Mouse (Mus musculus) limb, embryonic 12.5 days (tissue): ENCODE measurements at regions not wholly inside any gene's neighbourhood (a gene's known extent, or its start where the extent isn't known, plus 50 kb on each side); places are given as distances from the start of the nearest gene placed in this dataset.

Experiments
- ATAC-seq: fragments of 200-750 bp; cut with Nextera tagmentation; 2 replicates; pipeline ENCODE4 v1.8.0; 2017; ENCODE audit warnings: low read depth, moderate TSS enrichment; ENCODE audit not compliant: insufficient number of reproducible peaks, insufficient read depth, low FRiP score, low TSS enrichment
- H3K27ac ChIP-seq: fragments of 300-500 bp; sonication (generic); 2 replicates; pipeline ENCODE4 v1.5.1; 2016; ENCODE audit warnings: mild to moderate bottlenecking, moderate library complexity
- H3K27me3 ChIP-seq: fragments of 300-500 bp; sonication (generic); 2 replicates; pipeline ENCODE4 v1.6.1; 2016; ENCODE audit warnings: mild to moderate bottlenecking, moderate library complexity
- H3K36me3 ChIP-seq: fragments of 300-500 bp; sonication (generic); 2 replicates; pipeline ENCODE4 v1.6.1; 2016; ENCODE audit warnings: mild to moderate bottlenecking, moderate library complexity
- H3K4me1 ChIP-seq: fragments of 300-500 bp; sonication (generic); replicated peaks from 2 replicates; pipeline ENCODE4 v1.6.1; 2016
- H3K4me2 ChIP-seq: fragments of 300-500 bp; sonication (generic); 2 replicates; pipeline ENCODE4 v1.6.1; 2016; ENCODE audit warnings: mild to moderate bottlenecking, moderate library complexity
- H3K4me3 ChIP-seq: fragments of 300-500 bp; sonication (generic); replicated peaks from 2 replicates; pipeline ENCODE4 v1.5.1; 2016; ENCODE audit warnings: mild to moderate bottlenecking
- H3K9ac ChIP-seq: fragments of 300-500 bp; sonication (generic); replicated peaks from 2 replicates; pipeline ENCODE4 v1.6.1; 2016; ENCODE audit warnings: mild to moderate bottlenecking, moderate library complexity
- H3K9me3 ChIP-seq: fragments of 300-500 bp; sonication (generic); 2 replicates; pipeline ENCODE4 v1.6.1; 2016; ENCODE audit warnings: mild to moderate bottlenecking, moderate library complexity
- WGBS: fragments of 180-500 bp; shearing (Covaris S2); methylation state at CpG from one replicate; pipeline ENCODE4 v1.1.7; 2016; 5-methylcytosine and 5-hydroxymethylcytosine counted together

DNA sequence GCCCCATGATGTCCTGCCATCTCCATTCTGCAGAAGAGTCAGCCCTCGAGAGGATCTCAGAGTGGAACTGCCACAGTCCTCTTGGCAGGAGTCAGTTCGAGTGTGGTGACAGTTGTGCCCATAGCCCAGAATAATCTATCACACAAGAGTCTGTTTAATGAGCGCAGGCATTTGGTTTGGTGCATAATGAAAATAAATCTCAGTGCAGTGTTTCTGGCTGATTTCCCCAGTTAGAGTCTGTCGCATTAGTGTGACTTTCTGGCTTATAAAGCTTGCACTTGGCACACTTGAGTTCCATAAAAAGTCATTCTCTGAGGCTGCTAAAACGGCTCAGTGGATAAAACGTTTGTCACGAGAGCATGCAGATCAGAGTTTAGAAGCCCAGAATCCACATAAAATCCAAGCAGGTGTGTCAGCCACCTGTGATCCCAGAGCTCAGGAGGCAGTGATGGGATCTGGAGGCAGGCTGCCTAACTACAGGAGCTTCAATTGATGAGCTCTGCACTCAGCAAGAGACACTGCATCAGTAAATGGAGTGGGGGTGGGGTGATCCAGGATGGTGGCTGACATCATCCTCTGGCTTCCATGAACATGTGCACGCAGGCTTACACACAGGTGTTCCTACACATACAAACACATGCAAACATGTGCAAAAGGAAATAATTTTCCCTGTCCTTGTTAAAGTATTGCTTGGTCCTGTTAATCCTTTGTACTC is 578.5 kb downstream of the Plekhb2 start:
- no peak overlapping the region for H3K4me2 ChIP-seq
- no peaks in the 10 kb centered on the region for H3K36me3 ChIP-seq
- no peaks in the 10 kb centered on the region for H3K4me1 ChIP-seq
- no peak for ATAC-seq
- no peak overlapping the region for H3K4me3 ChIP-seq
- H3K9ac ChIP-seq: no peak overlapping the region
- peaks cover 7% of the 10 kb centered on the region; the same call in 1 of the 2 replicates for H3K9me3 ChIP-seq
- WGBS: 71% methylated on average over 8 of the region's 8 CpGs
- no peak overlapping the region for H3K27ac ChIP-seq
- H3K27me3 ChIP-seq: no peaks in the 10 kb centered on the region

DNA sequence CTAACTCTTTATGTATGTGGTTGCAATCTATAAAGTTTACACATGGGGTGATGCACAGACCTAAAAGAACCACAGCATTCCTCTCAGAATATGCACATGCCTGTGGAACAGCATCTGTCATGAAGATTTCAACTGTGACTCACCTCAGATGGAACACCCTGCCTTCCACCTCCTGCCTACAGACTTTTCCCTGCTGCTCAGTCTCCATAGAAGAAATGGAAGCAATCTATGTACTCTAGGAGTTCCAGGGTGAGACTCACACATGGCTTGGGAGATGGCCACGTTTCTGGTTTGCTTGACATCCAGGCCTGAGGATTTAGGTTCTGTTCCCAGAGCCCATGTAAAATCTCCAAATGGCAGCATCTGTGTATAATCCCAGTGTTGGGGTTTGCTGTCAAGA is 579.7 kb downstream of the Plekhb2 start:
- H3K27me3 ChIP-seq: no peaks in the 10 kb centered on the region
- WGBS: 78% methylated on average over 1 of the region's 1 CpGs
- H3K36me3 ChIP-seq: no peaks in the 10 kb centered on the region
- no peak overlapping the region for H3K9ac ChIP-seq
- no peak overlapping the region for H3K4me2 ChIP-seq
- H3K27ac ChIP-seq: no peak overlapping the region
- no peak for ATAC-seq
- peaks cover 7% of the 10 kb centered on the region; the same call in 1 of the 2 replicates for H3K9me3 ChIP-seq
- no peaks in the 10 kb centered on the region for H3K4me1 ChIP-seq
- no peak overlapping the region for H3K4me3 ChIP-seq

DNA sequence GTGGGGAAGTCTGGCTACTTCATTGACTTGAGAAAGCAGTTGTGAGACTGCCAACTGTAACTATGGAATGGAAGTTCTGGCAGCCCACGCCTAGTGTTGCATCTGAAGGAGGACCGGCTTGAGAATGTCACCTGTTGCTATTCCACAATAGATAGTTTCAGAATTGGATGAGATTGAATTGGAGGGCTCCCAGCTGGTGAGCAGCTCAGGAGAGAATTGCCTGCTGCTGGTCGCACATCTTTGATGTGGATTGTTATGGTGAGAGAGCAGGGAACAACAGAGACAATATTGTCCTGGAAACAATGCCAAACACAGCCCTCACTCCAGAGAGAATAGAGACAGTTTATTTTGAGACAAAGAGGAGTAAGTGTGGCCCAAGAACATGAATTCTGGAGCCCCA is 585.9 kb downstream of the Plekhb2 start:
- no peaks in the 10 kb centered on the region for H3K4me1 ChIP-seq
- no peak overlapping the region for H3K9ac ChIP-seq
- H3K4me2 ChIP-seq: no peak overlapping the region
- peaks cover 6% of the 10 kb centered on the region; the same call in 1 of the 2 replicates for H3K9me3 ChIP-seq
- H3K36me3 ChIP-seq: no peaks in the 10 kb centered on the region
- no peaks in the 10 kb centered on the region for H3K27me3 ChIP-seq
- ATAC-seq: no peak
- no peak overlapping the region for H3K27ac ChIP-seq
- no peak overlapping the region for H3K4me3 ChIP-seq
- WGBS: 77% methylated on average over 3 of the region's 3 CpGs

DNA sequence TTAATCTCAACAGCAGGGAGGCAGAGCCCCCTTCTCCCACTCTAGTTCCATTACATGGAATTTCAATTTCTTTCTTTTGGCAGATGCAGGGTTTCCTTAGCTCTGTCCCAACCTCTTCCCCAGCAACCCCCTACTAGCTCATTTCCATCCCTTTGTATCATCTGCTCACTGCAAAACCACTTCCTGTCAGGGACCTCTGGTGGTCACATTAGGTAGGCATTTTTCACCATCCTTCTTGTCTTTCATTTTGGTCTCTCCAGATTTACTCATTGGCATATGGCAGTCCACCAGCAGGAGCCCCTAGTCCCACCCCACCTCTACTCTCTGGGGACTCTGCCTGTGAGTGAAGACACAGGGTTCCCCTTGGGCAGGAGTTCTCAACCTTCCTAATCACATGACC is 597.6 kb downstream of the Plekhb2 start:
- ATAC-seq: no peak
- Histone ChIP-seq H3K4me2 (no peak overlapping the region), H3K9me3 (no peaks in the 10 kb centered on the region), H3K27me3 (no peaks in the 10 kb centered on the region), H3K36me3 (no peaks in the 10 kb centered on the region), H3K4me1 (no peaks in the 10 kb centered on the region), H3K27ac (no peak overlapping the region), H3K4me3 (no peak overlapping the region), H3K9ac (no peak overlapping the region)

DNA sequence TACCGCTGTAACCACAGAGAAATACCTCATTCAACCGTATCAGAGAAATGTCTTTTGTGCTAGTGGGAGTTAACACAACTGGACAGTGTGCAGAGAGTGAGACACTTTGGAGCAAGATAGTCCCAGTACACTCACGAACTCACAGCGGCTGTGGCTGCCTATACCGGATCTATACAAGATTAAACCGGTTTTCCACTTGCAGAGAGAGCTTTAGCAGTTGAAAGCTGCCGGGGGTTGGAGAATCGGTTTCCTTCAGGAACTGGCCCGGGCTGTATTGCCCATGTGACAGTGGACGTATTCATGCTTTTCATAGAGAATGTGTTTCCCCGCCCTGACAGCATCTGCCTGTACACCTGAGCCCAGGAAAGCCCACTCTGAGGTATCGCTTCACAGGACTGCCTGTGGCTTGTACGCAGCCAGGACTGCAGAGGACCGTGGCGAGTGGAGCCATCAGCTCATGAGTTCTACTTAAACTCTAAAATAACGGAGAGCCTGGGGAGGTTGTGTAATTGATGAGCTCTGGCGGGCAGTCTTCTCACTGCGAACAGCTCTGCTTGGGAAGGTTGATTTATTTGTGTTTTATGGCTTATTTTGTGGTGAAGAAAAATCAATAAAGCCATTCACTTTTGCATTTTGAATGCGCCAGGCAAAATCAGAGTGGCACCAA is 602.8 kb downstream of the Plekhb2 start:
- WGBS: 82% methylated on average over 19 of the region's 19 CpGs
- Histone ChIP-seq H3K27ac (no peak overlapping the region), H3K27me3 (no peaks in the 10 kb centered on the region), H3K4me1 (no peaks in the 10 kb centered on the region), H3K4me3 (no peak overlapping the region), H3K9ac (no peak overlapping the region), H3K4me2 (no peak overlapping the region), H3K9me3 (no peaks in the 10 kb centered on the region), H3K36me3 (no peaks in the 10 kb centered on the region)
- ATAC-seq: no peak

DNA sequence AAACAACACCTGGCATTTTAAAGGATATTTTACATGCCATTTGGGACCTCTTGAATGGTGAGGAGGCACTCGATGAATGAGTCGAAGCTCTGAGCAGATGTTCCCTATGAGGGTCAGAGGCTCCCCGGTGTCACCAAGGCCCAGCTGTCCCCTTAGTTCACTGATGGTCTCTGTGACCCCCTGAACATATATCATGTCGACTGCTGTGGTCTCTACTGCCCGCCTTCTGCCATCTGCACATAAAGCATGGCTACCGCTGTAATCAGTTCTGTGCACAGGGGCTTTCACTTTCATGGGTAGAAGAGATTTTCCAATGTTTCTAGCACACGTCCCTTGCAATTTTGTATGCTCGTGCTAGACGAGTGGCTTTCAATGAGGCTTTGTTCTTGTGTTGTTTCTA is 607.8 kb downstream of the Plekhb2 start:
- WGBS: 71% methylated on average over 9 of the region's 9 CpGs
- H3K9me3 ChIP-seq: no peaks in the 10 kb centered on the region
- H3K4me1 ChIP-seq: no peaks in the 10 kb centered on the region
- H3K4me2 ChIP-seq: no peak overlapping the region
- ATAC-seq: no peak
- no peak overlapping the region for H3K9ac ChIP-seq
- no peak overlapping the region for H3K4me3 ChIP-seq
- H3K36me3 ChIP-seq: no peaks in the 10 kb centered on the region
- no peak overlapping the region for H3K27ac ChIP-seq
- no peaks in the 10 kb centered on the region for H3K27me3 ChIP-seq

DNA sequence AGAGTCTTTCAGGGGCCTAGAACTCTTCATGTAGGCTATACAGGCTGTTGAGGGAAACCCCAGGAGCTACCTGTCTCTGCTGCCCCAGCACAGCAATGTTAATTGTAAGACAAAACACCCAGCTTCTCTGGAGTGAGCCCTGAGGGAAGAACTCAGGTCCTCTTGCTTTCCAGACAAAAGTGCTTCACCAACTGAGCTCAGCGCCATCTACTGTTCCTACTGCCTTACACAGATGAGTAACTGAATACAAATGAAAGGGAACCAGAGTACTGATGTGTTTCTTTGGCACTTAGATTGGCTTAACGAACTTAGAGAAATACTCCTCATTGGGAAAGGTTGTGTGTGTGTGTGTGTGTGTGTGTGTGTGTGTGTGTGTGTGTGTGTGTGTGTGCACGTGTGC is 603.1 kb upstream of the Hs6st1 start:
- H3K9ac ChIP-seq: no peak overlapping the region
- no peak for ATAC-seq
- H3K27me3 ChIP-seq: no peaks in the 10 kb centered on the region
- no peak overlapping the region for H3K27ac ChIP-seq
- no peaks in the 10 kb centered on the region for H3K36me3 ChIP-seq
- H3K4me2 ChIP-seq: no peak overlapping the region
- WGBS: 56% methylated on average over 3 of the region's 3 CpGs
- no peaks in the 10 kb centered on the region for H3K9me3 ChIP-seq
- H3K4me1 ChIP-seq: no peaks in the 10 kb centered on the region
- no peak overlapping the region for H3K4me3 ChIP-seq

DNA sequence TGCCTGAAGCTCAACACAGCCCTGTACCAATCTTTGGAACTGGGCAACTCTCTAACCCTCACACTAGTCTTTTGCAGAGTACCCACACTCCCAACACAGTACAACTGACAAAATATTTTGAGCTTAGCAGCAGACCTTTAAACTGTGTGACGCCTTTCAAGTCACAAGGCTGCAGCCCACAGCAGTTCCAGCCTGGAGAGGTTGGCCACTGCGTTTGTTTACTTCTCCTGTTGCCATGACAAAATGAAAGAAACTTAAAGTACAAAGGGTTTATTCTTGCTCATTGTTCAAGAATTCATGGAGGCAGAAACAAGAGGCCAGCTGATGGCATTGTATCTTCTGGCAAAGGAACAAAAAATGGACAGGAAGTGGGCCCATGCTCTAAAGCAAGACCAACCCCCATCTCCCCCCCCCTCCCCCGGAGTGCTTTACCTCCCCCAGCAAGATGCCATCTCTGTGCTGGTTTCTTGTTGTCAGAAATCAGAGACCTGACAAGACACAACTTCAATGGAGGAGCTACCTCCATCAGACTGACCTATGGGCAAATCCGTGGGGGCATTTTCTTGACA is 598.9 kb upstream of the Hs6st1 start:
- H3K9ac ChIP-seq: no peak overlapping the region
- H3K27me3 ChIP-seq: no peaks in the 10 kb centered on the region
- no peak overlapping the region for H3K4me2 ChIP-seq
- H3K9me3 ChIP-seq: peaks cover 14% of the 10 kb centered on the region
- no peak overlapping the region for H3K27ac ChIP-seq
- no peak for ATAC-seq
- H3K4me1 ChIP-seq: no peaks in the 10 kb centered on the region
- no peak overlapping the region for H3K4me3 ChIP-seq
- 76% methylated on average over 4 of the region's 4 CpGs for WGBS
- H3K36me3 ChIP-seq: no peaks in the 10 kb centered on the region

DNA sequence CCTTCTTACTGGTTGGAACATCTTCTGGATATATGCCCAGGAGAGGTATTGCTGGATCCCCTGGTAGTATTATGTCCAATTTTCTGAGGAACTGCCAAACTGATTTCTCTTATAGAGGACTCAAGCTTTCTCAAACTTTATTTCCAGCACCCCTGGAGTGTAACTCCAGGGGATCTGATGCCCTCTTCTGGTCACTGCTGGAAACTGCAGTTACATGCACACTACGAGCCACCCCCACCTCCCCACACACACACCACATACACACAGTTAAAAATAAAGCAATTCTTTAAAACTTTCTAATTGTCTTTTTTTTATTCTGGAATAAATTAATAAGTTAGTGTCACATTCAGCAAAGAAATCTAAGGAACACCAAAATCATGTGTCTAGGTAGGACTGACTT is 589.9 kb upstream of the Hs6st1 start:
- H3K4me3 ChIP-seq: no peak overlapping the region
- ATAC-seq: no peak
- H3K36me3 ChIP-seq: no peaks in the 10 kb centered on the region
- H3K4me1 ChIP-seq: no peaks in the 10 kb centered on the region
- H3K4me2 ChIP-seq: no peak overlapping the region
- H3K9me3 ChIP-seq: peaks cover 21% of the 10 kb centered on the region
- no peaks in the 10 kb centered on the region; the same call in 1 of the 2 replicates for H3K27me3 ChIP-seq
- H3K9ac ChIP-seq: no peak overlapping the region
- 95% methylated on average over 1 of the region's 1 CpGs for WGBS
- H3K27ac ChIP-seq: no peak overlapping the region

DNA sequence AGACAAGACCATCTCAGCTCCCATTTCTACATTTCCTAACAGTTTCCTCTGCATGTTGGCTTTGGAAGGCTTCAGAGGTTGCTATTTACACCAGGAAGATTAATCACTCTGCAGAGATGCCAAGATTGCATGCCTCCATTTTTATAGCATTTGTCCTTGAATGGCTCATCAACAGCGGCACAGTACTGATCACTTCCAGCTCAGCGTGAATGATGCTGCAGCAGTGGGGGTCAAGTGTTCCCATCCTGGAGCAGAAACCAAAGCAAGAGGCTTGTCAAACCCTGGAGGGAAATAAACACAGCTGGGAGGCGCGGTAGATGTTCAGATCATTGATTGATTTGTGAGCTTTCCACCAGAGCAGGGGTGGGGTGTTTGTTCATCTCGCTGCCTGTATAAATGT is 572.2 kb upstream of the Hs6st1 start:
- 76% methylated on average over 5 of the region's 5 CpGs for WGBS
- no peaks in the 10 kb centered on the region for H3K9me3 ChIP-seq
- H3K27me3 ChIP-seq: no peaks in the 10 kb centered on the region
- H3K4me2 ChIP-seq: no peak overlapping the region
- no peak overlapping the region for H3K9ac ChIP-seq
- H3K4me3 ChIP-seq: no peak overlapping the region
- ATAC-seq: no peak
- H3K27ac ChIP-seq: no peak overlapping the region
- no peaks in the 10 kb centered on the region for H3K4me1 ChIP-seq
- no peaks in the 10 kb centered on the region for H3K36me3 ChIP-seq

DNA sequence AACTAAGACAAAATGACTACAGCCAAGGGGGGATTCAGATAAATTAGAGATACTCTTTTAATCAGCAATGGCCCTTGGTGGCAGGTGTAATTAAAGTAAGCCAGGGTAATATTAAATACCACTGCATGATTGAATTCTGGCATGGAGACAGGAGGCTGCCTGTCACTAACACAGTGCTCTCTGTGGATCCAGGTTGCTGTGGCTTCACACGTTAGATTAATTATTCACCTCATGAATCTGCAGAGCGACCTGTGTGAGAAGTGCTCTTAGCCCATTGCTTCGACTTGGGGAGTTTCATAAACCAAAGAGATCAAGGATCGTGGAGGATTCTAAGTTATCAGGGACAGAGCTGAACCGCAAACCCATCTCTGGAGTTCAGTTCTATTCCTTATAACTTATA is 545.2 kb upstream of the Hs6st1 start:
- H3K27ac ChIP-seq: no peak overlapping the region
- H3K4me1 ChIP-seq: peaks cover 12% of the 10 kb centered on the region
- no peak overlapping the region for H3K9ac ChIP-seq
- no peaks in the 10 kb centered on the region for H3K9me3 ChIP-seq
- no peaks in the 10 kb centered on the region for H3K27me3 ChIP-seq
- H3K4me3 ChIP-seq: no peak overlapping the region
- H3K4me2 ChIP-seq: no peak overlapping the region
- no peaks in the 10 kb centered on the region for H3K36me3 ChIP-seq
- WGBS: 80% methylated on average over 5 of the region's 5 CpGs
- no peak for ATAC-seq
